Mouse (Mus musculus): ENCODE measurements around the gene Supt3.

Supt3 gene

DNA sequence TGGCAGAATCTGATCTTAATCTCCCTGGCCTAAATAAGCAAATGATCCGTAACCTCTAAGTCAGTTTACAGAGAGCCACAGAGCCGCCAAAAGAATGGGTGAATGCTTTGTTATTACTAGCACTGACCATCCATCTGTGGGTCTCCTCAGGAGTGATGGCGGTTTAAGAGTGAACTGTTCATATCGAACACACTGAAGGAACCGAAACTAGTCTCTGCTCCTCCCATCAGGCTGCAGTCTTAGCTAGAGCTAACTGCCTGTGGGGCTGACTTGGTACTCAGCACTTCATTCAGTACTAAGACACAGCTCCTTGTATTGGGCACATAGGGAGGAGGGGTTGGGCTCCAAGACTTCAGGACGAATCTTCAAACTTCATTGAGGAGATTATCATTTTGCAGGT is 280.8 kb downstream of the Supt3 start:
- CTCF ChIA-PET: no interaction called here

DNA sequence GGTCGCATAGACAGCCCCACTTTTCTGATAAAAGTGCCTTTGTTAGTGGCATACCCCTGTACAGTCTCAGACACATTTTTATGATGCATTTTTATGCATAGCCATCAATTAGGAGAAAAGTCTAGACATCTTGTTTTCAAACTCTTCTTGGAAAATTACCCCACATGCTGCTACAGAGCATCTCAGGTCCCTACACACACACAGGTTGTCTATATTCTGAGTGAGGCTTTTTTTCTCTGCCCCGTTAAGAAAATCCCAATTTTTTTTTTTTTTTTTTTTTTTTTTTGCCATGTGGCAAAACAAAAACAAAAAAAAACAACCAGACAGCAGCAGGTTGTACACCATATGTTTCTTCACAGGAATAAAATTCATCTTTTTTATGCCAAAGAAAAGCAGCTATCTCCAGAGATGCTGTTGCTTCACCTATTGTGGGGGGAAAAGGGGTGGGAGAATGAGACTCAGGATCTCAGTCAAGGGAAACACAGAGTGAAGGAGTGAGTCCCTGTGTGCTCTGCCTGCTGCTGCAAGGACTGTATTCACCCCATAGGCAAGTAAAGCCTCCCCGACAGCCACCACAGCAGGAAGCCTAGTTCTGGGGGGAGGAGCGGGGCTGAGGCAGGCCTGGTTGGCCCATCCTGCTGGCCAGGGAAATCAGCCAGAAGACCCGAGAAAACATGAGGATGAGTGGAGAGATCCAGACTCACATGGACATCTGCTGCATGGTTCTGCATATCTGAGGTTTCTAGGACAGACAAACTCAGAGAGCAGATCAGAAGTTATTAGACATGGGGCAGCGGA is 281.8 kb downstream of the Supt3 start:
- CTCF ChIA-PET: no interaction called here

DNA sequence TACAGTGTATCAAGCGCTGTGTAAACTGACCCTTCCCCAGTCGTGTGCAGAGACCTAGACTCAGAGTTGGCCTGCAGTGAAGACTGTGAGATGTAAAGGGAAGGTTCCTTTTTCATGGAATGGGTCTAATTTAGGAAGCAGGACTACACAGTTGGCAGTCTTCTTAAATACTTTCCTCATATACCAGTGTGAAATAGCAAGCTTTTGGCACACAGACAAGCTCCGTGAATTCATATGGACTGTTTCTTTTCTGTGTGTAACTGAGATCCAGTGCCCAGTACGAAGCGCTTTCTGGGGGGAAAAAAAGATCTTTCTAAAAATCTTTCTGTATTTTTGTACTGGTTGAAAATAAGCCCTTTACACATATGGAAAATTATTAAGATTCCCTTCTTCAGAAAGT is 286.8 kb downstream of the Supt3 start:
- CTCF ChIA-PET: no interaction called here

DNA sequence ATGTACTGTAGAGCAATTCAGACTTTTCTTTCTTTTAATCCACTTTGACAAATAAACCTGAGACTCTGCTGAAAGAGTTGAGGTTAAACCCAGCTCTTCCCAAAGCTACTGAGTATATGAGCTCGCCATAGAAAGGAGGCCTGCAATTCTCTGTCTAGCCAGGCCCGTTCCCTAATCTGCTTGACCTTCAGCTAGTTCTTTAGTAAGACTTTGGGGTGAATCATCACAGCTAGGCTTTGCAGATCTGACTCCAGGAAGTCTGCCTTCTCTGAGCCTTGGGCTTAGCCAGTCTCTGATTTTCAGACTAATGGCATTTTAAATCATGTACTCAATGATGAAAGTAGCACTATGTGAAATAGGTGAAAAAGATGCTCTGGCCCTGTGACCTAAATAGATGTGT is 288.5 kb downstream of the Supt3 start:
- CTCF ChIA-PET: no interaction called here

DNA sequence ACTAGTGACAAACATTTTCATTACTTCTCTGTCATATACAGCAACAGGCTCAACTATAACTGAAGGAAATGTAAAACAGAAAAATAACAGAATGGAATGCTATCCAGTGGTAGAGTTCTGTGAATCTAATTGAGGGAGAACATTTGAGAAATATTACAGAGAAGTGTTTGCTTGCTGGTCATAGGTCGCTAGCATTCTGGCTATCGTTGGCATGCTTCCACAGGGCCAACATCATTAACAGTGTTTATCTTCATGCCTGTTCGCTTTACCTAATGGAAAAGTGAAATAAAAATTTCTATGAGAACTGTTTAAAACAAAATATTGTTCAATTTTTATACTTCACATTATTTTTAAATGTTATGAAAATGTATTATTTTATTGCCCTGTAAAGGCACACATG is 290.5 kb downstream of the Supt3 start:
- CTCF ChIA-PET: no interaction called here

DNA sequence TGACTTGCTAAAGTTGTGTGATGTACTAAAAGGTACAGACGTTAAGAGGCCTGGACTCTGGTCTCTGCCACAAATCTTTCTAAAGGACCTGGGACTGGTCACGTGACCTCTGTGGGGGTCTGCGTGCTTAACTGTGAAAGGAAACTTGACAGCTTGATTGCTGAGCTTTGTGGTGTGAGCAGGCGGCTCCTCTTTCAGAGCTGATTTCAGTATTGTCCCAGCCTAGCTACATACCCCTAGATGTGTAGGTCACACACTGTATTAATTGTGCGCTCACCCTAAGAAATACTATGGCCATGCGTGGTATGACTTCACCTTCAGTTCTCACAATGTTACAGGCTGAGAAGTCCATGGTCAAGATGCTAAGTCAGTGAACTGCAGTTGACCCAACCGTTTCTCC is 291.4 kb downstream of the Supt3 start:
- CTCF ChIA-PET: no interaction called here

DNA sequence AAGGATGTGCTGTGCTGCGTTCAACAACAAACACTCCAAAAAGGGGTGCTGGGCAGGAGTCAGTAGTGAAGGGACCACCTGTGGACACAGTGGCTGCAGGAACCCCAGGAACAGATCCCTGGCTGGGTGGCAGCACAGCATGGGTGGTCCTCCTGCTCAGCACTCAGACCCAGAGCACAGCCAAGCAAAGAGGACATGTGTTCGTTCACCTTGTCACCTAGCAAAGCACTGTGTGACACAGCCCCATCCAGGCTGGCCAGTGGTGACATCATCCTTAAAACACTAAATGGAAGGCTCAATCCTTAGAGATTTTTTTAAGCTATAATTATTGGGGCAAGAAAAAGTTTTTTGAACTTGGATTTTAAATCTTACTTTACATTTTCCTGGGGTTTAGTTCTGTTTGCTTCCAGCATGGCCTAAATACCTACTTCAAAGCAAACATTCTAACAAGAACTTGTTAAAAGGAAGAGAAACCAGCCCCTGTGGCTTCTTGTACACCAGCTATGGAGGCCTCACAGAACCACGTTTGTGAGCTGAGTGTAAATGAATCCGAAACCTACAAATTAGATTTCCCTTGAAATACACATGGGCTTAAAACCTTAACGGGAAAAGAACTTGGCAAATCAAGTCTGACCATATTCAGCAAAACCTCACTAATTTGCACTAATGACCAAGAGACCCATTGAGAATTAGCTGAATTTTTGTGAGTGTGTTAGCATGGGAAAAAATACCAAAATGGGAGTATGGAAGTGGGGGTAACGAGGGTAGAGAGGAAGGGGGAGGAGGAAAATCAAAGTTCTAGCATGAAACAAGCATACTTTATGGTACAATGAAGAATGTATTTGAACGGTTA is 295.8 kb downstream of the Supt3 start:
- CTCF ChIA-PET: no interaction called here

DNA sequence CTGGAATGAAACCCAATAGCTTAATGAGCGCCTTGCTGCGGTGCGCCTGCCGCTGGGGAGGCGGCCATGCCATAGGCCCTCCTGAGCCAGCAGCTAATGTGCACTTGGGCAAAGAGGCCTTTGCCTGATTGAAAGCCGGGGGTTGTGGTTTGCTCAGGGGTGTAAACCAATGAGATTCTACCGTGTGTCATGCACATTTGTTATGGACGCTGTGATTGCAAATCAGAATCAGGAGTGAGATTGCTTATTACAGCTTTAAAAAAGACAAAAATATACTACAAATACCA is 296.3 kb downstream of the Supt3 start:
- CTCF ChIA-PET: no interaction called here

DNA sequence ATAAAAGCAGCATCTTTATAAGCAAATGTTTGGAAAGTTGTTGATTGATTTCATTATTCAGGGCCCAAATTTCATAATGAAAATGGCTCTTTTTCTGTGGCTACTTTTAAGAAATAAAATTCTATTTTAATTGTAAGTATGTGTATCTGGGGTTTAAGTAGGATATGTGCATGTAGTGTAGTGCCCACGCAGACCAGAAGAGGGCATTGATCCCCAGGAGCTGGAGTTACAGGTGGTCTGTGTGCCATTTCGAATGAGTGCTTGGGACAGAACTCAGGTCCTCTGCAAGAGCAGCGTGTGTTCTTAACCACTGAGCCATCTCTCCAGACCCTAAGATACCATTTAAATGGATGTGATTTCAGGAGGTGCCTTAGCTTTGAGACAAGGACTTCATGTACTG is 296.8 kb downstream of the Supt3 start:
- CTCF ChIA-PET: no interaction called here

DNA sequence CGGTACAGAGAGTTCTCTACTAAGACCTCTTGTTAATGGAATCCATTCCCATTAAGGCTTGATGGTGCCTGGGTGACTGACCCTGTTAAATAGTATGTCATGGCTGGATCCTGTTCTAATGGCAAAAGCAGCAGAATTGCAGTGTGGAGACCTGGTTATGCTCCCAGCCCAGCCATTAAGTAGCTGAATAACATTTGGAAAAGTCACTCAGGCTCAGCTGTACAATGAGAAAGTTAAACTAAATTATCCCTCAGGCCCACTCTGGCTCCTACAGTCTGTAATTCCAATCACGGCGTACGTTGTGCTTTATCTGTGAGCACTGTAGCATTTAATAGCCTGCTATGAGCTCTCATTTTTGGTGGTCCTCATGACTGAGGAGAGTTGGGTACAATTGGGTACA is 300.0 kb downstream of the Supt3 start:
- CTCF ChIA-PET: no interaction called here

DNA sequence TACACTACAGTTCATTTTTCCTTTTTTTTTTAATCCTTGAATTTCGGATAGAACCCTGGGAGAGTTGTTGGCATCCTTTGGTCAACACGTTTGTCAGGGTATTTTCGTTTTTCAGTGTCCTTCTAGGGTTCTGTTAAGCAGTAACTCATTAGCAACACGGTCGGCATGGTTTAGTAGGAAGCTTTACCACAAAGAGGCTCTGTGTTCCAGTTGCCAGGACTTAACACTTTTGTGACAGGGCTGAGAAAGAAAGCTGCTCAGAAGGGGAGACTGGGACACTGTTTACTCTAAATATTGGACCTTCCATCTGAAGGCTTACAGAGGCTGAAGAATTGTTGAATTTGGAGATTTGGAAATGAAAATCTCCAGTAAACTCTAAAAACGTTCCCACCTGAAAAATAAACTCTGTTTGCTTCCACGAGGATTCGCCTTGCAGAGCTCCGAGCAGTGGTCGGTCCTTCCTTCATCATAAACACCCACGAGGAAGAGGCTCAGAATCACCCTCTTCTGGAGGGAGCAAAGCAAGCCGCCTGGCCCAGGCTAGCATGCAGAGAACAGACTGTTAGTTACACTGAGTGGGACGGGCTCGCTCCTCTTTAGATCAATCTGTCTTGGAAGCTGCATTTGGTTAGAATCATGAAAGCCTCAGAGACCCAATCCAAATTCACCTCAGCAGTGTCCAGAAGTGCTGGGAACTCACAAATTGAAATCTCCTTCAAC is 301.1 kb downstream of the Supt3 start:
- CTCF ChIA-PET: no interaction called here

DNA sequence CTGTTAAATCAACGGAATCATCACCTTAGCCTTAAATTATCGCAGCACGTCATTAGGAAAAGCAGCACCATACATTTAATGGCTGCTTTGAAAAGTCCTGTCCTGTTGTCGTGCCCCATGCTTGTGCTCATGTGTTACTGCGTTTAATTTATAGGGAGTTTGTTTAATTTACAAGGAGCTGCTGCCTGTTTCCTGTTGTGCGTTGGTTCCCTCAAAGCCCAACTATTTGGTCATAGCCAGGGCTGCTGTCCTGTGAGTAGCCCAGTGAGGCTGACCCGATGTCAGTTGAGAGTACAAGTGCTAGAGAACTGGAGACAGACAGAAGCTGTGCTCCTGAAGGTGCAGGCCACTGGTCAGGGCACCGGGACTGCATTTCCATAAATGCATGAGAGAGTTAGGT is 304.6 kb downstream of the Supt3 start:
- CTCF ChIA-PET: no interaction called here

DNA sequence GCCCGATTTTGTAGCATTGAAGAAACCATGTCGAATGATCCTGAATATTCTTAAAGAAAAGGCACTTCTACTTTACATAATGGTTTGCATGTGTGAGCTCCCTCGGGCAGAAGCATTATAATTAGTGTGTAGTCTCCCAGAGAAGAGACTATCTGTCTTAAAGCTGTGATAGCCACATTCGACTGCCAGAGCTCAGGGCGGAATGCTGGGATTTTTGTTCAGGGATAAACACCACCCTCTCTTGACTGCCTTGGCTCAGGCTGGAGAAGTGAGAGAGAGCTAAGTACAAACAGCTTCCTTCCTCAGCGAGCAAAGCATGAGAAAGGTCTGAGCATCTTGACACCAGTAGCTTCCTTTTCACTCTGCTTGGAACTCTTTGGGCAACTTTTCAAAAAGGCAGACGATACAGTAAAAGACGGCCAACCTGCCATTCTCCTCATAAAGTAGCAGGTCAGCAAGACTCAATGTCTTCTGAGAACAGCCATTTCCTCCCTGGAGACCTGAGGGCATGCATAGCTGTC is 305.1 kb downstream of the Supt3 start:
- CTCF ChIA-PET: no interaction called here

DNA sequence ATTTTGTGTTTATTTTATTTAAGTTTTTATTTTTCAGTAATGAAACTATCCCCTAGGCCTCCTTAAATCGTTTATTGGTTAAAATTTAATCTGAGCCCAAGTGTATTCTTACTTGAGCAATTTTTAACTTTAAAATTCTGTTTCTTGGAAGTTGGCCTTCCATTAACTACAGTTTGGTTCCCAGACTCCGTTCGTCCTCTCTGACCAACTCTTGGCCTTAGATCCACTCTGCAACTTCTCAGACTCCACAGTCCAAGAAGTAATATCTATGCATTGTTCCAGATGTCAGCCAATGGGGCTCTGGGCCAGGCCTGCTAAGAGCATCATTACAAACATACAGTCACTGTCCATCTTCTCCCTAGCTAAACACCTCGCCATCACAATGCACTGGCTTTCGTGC is 309.4 kb downstream of the Supt3 start:
- CTCF ChIA-PET: no interaction called here

DNA sequence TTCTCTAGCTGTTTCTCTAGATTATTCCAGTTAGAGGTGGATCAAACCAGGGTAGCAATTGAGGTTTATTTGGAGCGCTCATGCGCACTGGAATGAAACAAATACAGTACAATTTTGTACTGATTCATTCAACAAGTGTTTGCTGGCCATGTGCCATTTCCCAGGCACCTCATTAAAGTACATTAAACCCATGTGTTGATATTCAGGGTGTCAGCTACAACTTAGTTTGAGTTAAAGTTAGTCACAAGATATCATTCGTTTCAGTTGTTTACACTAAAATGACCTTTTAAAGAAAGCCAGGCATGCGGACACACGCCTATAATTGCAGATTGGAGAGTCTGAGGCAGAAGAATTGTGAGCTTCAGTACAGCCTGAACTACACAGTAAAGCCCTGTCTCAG is 310.1 kb downstream of the Supt3 start:
- CTCF ChIA-PET: no interaction called here

DNA sequence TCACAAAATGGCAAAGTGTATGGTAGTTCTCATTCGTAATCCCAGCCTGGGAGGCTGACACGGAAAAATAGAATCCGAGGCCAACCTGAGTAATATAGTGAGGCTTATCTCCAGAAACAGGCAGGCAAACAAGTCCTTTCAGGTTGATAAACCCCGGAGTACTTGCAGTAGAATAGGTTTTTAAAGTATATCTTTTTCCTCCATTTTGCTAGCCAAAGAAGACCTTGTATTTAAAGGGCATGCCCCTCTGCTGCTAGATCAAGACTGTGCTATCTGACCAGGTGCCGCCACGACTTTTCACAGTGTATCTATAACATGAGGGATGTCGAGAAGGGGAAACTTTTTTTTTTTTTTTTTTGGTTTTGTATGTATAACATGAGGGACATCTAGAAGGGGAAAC is 324.1 kb downstream of the Supt3 start:
- CTCF ChIA-PET: no interaction called here

DNA sequence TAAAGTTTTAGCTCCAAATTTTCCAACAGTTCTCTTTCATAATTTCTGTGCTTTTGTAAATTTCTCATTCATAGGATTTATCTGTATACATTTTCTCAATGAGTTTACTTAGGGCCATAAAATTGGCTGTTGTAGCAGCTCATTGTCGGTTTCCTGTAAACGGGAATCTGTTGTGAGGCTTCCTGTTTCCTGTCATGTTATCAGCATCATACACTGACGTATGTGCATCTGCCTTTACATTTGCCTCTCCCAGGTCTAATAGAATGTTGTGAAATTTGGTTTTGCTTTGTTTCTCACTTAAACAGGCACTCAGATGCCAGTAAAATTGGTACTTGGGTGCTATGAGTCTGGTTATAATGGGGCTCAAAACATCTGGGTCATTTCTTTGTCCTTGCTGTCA is 338.4 kb downstream of the Supt3 start:
- CTCF ChIA-PET: no interaction called here

DNA sequence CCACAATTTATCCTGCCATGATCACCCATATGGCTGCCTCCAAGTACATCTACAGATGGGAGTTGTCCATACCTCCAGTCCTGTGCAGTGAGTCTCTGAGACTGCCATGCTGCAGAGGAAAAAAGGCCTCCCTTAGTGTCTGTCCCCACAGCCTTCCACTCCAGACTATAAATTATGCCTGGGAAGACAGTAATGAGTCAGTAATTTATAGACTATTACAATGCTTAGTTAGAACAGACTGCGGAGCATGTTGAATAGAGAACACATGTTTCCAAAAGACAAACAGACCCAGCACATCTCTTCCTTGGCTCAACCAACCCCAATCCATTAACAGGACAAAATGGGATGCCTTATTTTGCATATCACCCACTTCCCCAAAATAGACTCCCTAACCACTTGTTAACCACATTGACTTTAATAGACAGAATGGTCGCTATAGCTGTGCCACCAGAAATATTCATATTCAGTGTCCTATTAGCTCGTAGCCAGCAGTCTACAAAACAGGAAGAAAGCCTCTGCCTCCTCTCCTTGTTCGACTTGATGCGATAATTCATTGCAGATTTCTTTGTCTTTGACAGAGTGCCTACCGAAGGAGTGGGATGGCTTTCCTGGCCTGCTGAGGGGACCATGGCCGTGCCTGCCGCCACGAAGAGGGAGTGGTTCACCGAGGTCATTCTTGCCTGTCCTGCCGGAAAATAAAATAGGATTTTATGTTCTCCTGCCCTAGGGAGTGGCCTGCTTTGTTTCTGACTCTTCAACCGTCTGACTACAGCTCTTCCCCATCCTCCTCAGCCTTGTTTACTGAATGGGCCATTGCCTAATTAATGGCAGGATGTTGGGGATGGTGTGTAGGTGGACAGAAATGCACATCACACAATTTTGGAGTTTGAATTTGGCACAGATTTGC is 341.9 kb downstream of the Supt3 start:
- CTCF ChIA-PET: no interaction called here

DNA sequence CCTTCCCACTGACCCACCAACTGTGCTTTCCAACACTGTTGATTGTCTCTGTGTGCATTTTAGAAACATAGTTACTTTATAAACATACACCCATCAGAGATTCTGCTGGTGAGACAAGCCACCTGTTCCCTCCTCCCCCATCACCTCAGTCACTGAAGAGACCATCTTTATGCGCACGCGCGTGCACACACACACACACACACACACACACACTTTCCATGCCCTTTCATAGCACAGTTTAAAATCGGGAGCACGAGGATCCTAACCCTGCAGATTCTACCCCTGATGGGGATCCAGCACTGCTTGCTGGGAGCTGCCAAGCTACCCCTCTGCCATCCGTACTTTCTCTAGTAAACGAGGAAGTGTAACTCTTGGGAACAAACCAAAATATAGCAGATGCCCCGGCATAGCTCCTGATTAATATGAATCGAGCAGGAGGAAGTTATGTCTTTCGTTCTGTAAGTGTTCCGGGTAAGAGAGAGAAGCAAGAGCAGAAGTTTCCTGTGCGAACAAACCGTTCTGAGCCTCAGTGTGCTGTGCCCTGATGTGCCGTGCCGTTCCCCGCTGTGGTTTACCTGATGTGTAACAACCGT is 342.8 kb downstream of the Supt3 start:
- CTCF ChIA-PET: interaction anchor here (0.8 kb wide), 1 partner anchor 28 kb away, joined by 3 read pairs; no protein-coding TSS in a partner anchor

DNA sequence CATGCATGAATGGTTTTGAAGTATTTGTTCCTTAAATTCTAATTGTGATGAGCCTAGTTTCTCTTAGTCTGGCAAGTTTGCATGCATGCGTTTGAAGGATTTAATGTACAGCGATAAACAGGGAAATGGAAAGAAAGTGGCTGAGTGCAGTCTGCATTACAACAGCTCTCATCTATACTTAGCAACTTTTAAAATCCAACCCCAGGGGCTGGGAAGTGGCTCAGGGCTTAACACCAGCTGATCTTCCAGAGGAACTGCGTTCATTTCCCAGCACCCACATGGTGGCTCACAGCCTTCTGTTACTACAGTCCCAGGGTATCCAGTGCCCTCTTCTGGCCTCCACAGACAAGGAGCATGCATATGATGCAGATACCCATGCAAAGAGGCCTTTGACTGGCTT is 346.9 kb downstream of the Supt3 start:
- CTCF ChIA-PET: no interaction called here

DNA sequence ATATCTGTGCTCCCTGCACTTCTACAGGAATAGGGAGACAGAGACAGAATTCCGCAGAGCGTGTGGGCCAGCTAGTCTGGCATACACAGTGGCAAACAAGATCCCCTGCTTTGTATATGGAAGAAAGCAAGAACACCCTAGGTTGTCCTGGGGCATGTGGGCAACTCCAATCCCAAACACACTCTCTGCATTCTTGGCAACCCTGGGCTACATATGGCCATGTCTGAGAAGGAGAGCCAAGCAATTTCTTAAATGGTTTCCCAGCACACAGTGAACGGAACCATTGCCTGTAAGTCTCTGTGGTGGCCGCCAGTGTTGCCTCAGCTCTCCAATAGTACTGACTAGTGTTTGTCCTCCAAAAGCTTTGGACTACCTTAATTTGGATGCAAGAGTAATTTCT is 351.7 kb downstream of the Supt3 start:
- CTCF ChIA-PET: no interaction called here

Data from spleen, embryonic (tissue).